Mouse (Mus musculus) olfactory bulb, adult 2 months (tissue): ENCODE measurements at regions not wholly inside any gene's neighbourhood (a gene's known extent, or its start where the extent isn't known, plus 50 kb on each side); places are given as distances from the start of the nearest gene placed in this dataset.

Experiments
- H3K27ac ChIP-seq: fragments of 200-500 bp; 2 replicates; pipeline ENCODE4 v1.5.1; 2012; ENCODE audit warnings: low read depth, low read length; ENCODE audit not compliant: insufficient read depth
- H3K4me1 ChIP-seq: fragments of 200-500 bp; 2 replicates; pipeline ENCODE4 v1.6.1; 2012; ENCODE audit warnings: low read length; ENCODE audit not compliant: control insufficient read depth, insufficient read depth
- H3K4me3 ChIP-seq: fragments of 200-500 bp; 2 replicates; pipeline ENCODE4 v1.5.1; 2012; ENCODE audit warnings: mild to moderate bottlenecking, low read depth, low read length, moderate library complexity; ENCODE audit not compliant: insufficient read depth
- CTCF ChIP-seq: fragments of 200-500 bp; IDR thresholded peaks from 2 replicates; pipeline ENCODE4 v1.5.1; 2012; ENCODE audit warnings: low read depth, mild to moderate bottlenecking, low read length, moderate library complexity; ENCODE audit not compliant: insufficient read depth
- POLR2A ChIP-seq: fragments of 200-500 bp; IDR thresholded peaks from 2 replicates; pipeline ENCODE4 v1.6.1; 2012; ENCODE audit warnings: mild to moderate bottlenecking, low read depth, low read length, moderate library complexity; ENCODE audit not compliant: insufficient read depth
- WGBS: fragments of 180-500 bp; shearing (Covaris S2); methylation state at CpG from one replicate; pipeline ENCODE4 v1.1.7; 2018; 5-methylcytosine and 5-hydroxymethylcytosine counted together

GRCm38 (mm10) chr14:102701108-102701507, 281.3 kb downstream of the Kctd12 start:
- WGBS = 90% methylated on average over 2 of the region's 2 CpGs
- TF ChIP-seq POLR2A (no peak), CTCF (no peak)
- Histone ChIP-seq H3K27ac (no peak overlapping the region), H3K4me3 (no peak overlapping the region), H3K4me1 (no peaks in the 10 kb centered on the region)

GRCm38 (mm10) chr14:102700457-102700856, 282.0 kb downstream of the Kctd12 start:
- 79% methylated on average over 6 of the region's 6 CpGs for WGBS
- Histone ChIP-seq H3K27ac (no peak overlapping the region), H3K4me3 (no peak overlapping the region), H3K4me1 (no peaks in the 10 kb centered on the region)
- TF ChIP-seq POLR2A (no peak), CTCF (no peak)

- TF ChIP-seq CTCF (no peak), POLR2A (no peak)
- H3K4me1 ChIP-seq = no peaks in the 10 kb centered on the region
- H3K4me3 ChIP-seq = no peak overlapping the region
- 87% methylated on average over 3 of the region's 3 CpGs for WGBS
- no peak overlapping the region for H3K27ac ChIP-seq
Measured at GRCm38 (mm10) chr14:102699015-102699414, 283.4 kb downstream of the Kctd12 start.

GRCm38 (mm10) chr14:102686791-102687190, 295.6 kb downstream of the Kctd12 start:
- WGBS = 53% methylated on average over 1 of the region's 1 CpGs
- Histone ChIP-seq H3K4me3 (no peak overlapping the region), H3K27ac (no peak overlapping the region), H3K4me1 (no peaks in the 10 kb centered on the region)
- no peak for TF ChIP-seq POLR2A
- no peak for TF ChIP-seq CTCF

GRCm38 (mm10) chr14:102676582-102676981, 305.9 kb downstream of the Kctd12 start:
- no peak overlapping the region for H3K4me3 ChIP-seq
- H3K27ac ChIP-seq = no peak overlapping the region
- no peak for TF ChIP-seq POLR2A
- no peak for TF ChIP-seq CTCF
- WGBS = 35% methylated on average over 5 of the region's 5 CpGs
- no peaks in the 10 kb centered on the region for H3K4me1 ChIP-seq

- Histone ChIP-seq H3K27ac (no peak overlapping the region), H3K4me1 (no peaks in the 10 kb centered on the region), H3K4me3 (no peak overlapping the region)
- 67% methylated on average over 5 of the region's 5 CpGs for WGBS
- TF ChIP-seq CTCF (no peak), POLR2A (no peak)
Measured at GRCm38 (mm10) chr14:102674635-102675034, 307.8 kb downstream of the Kctd12 start.

- H3K4me1 ChIP-seq = no peaks in the 10 kb centered on the region
- 54% methylated on average over 5 of the region's 5 CpGs for WGBS
- TF ChIP-seq POLR2A (no peak), CTCF (no peak)
- no peak overlapping the region for H3K4me3 ChIP-seq
- no peak overlapping the region for H3K27ac ChIP-seq
Measured at GRCm38 (mm10) chr14:102673724-102674123, 308.7 kb downstream of the Kctd12 start.

GRCm38 (mm10) chr14:102663240-102663639, 319.2 kb downstream of the Kctd12 start:
- H3K4me1 ChIP-seq = no peaks in the 10 kb centered on the region
- H3K4me3 ChIP-seq = no peak overlapping the region
- H3K27ac ChIP-seq = no peak overlapping the region
- TF ChIP-seq CTCF (no peak), POLR2A (no peak)
- WGBS = 40% methylated on average over 2 of the region's 2 CpGs

GRCm38 (mm10) chr14:102660351-102660750, 322.1 kb downstream of the Kctd12 start:
- Histone ChIP-seq H3K4me1 (no peaks in the 10 kb centered on the region), H3K27ac (no peak overlapping the region), H3K4me3 (no peak overlapping the region)
- 91% methylated on average over 11 of the region's 11 CpGs for WGBS
- TF ChIP-seq POLR2A (no peak), CTCF (no peak)

- H3K27ac ChIP-seq = no peak overlapping the region
- no peaks in the 10 kb centered on the region for H3K4me1 ChIP-seq
- TF ChIP-seq POLR2A (no peak), CTCF (no peak)
- WGBS = 44% methylated on average over 1 of the region's 1 CpGs
- no peak overlapping the region for H3K4me3 ChIP-seq
Measured at GRCm38 (mm10) chr14:102656235-102656634, 326.2 kb downstream of the Kctd12 start.
